Mouse (Mus musculus): ENCODE measurements at regions not wholly inside any gene's neighbourhood (a gene's known extent, or its start where the extent isn't known, plus 50 kb on each side); places are given as distances from the start of the nearest gene placed in this dataset.

GRCm38 (mm10) chr3:65469207-65469606, 59.0 kb upstream of the Tiparp start:
- TF ChIP-seq EP300 (IDR thresholded peaks at IDR 0.05): no peak
- TF ChIP-seq CTCF (IDR thresholded peaks at IDR 0.05): no peak

Measured in lung, postnatal 0 days (tissue).